In genomic region chr10:26374436-26375311, GRCm38 (mm10) we compare ENCODE assay signal across 8 mouse cellular contexts. TPM values are rescaled to one million over a fixed set of nuclear protein-coding genes. Genes with fewer than 3 reads are reported as not detected.
DNase-seq lines count a peak whose midpoint lies in the region; ATAC-seq and TF ChIP-seq lines count a peak whose summit lies in the region.

No protein-coding gene starts in this region.

- under 1% methylated on average over 82 of the region's 101 CpGs for WGBS in forebrain, embryonic 15.5 days
- WGBS in lung, embryonic 16.5 days: 0% methylated on average over 67 of the region's 101 CpGs

- H3K9me3 ChIP-seq in CH12.LX (replicated peaks; ENCODE audit: low read length): no peaks in the 10 kb centered on the region
- H3K9me3 ChIP-seq in forebrain, embryonic 15.5 days: no peaks in the 10 kb centered on the region
- H3K9me3 ChIP-seq in lung, embryonic 16.5 days (ENCODE audit: control insufficient read depth, low read length): no peaks in the 10 kb centered on the region

- H3K27me3 ChIP-seq in CH12.LX (replicated peaks): no peaks in the 10 kb centered on the region
- no peaks in the 10 kb centered on the region for H3K27me3 ChIP-seq in forebrain, embryonic 15.5 days
- H3K27me3 ChIP-seq in lung, embryonic 16.5 days (ENCODE audit: control insufficient read depth, insufficient read depth, low read depth, low read length): no peaks in the 10 kb centered on the region

- dilution Hi-C loops in CH12.LX (cut with MboI; ENCODE audit: extremely low pct_ligation_motif_present, extremely low pct_unique_long_range_greater_than_20kb, low sequenced_read_pairs): no loop called here

- H3K4me2 ChIP-seq in CH12.LX (ENCODE audit: insufficient read depth, low read depth, poor library complexity, severe bottlenecking): no peak overlapping the region
- peak overlapping the region; percentile 99 for H3K4me2 ChIP-seq in forebrain, embryonic 15.5 days (replicated peaks)
- H3K4me2 ChIP-seq in lung, embryonic 16.5 days (ENCODE audit: low read depth, low read length): peak overlapping the region; percentile 82

- H3K27ac ChIP-seq in CH12.LX (ENCODE audit: insufficient read depth, low read depth): peak overlapping the region; percentile 57
- H3K27ac ChIP-seq in forebrain, embryonic 15.5 days (replicated peaks): peak overlapping the region; percentile 95
- peak overlapping the region; percentile 79 for H3K27ac ChIP-seq in layer of hippocampus, adult 2 months
- H3K27ac ChIP-seq in lung, embryonic 16.5 days (ENCODE audit: low read length): peak overlapping the region; percentile 96

- H3K9ac ChIP-seq in CH12.LX (ENCODE audit: insufficient read depth, low read depth): peak overlapping the region; percentile 88
- peak overlapping the region; percentile 78 for H3K9ac ChIP-seq in forebrain, embryonic 15.5 days (replicated peaks)
- H3K9ac ChIP-seq in lung, embryonic 16.5 days (ENCODE audit: low read length): peak overlapping the region; percentile 91

- peak overlapping the region; percentile 78 to 96 (median 86) for H3K4me3 ChIP-seq in CH12.LX (replicated peaks in 1 of 3; ENCODE audit: low read depth in 2 of 3, low read length in 2 of 3, poor library complexity in 1 of 3)
- peak overlapping the region; percentile 88 for H3K4me3 ChIP-seq in forebrain, embryonic 15.5 days
- peak overlapping the region; percentile 78 for H3K4me3 ChIP-seq in layer of hippocampus, adult 2 months
- peak overlapping the region; percentile 94 for H3K4me3 ChIP-seq in lung, embryonic 16.5 days (ENCODE audit: low read length)

- TF ChIP-seq EP300 in CH12.LX (IDR thresholded peaks at IDR 0.05; ENCODE audit: low read length): no peak

- H3K36me3 ChIP-seq in CH12.LX (replicated peaks in 1 of 2; ENCODE audit: control insufficient read depth in 1 of 2, insufficient read depth in 1 of 2, low read length in 1 of 2): peaks cover 0 to 14% of the 10 kb centered on the region in 2 experiments
- no peaks in the 10 kb centered on the region for H3K36me3 ChIP-seq in forebrain, embryonic 15.5 days
- H3K36me3 ChIP-seq in lung, embryonic 16.5 days (ENCODE audit: control insufficient read depth, insufficient read depth, low read length): no peaks in the 10 kb centered on the region

- TF ChIP-seq POLR2A in CH12.LX (IDR thresholded peaks at IDR 0.05; ENCODE audit: low read depth, low read length): peak; percentile 18; the same call in 1 of the 2 replicates
- peak; percentile 13; the same call in 1 of the 2 replicates for TF ChIP-seq POLR2A in brain, embryonic 14.5 days (IDR thresholded peaks at IDR 0.05; ENCODE audit: borderline replicate concordance, extremely low read depth, insufficient read depth, insufficient read length, poor library complexity, severe bottlenecking)

- peaks cover 35% of the 10 kb centered on the region for H3K79me2 ChIP-seq in CH12.LX (replicated peaks; ENCODE audit: control insufficient read depth, extremely low read depth, insufficient read depth, poor library complexity, severe bottlenecking)

- TF ChIP-seq CTCF in CH12.LX (conservative IDR thresholded peaks at IDR 0.05 in 1 of 2, IDR thresholded peaks at IDR 0.05 in 1 of 2; ENCODE audit: low read depth in 2 of 2, low read length in 2 of 2): no peak
- no peak for TF ChIP-seq CTCF in brain, embryonic 14.5 days (IDR thresholded peaks at IDR 0.05; ENCODE audit: borderline replicate concordance, extremely low read depth, insufficient read depth, insufficient read length)
- no peak for TF ChIP-seq CTCF in layer of hippocampus, adult 2 months (conservative IDR thresholded peaks at IDR 0.05)

- peak; percentile 53 for ATAC-seq in forebrain, embryonic 15.5 days (replicated peaks)
- ATAC-seq in lung, embryonic 16.5 days (ENCODE audit: low read depth): peak; percentile 63

- intact Hi-C loops in heart, postnatal 25 days (cut with DNase I): loop anchor here (5.0 kb wide), 2 partner anchors 118 to 338 kb away; no protein-coding TSS in a partner anchor

- peak; percentile 37 for DNase-seq in CH12.LX (ENCODE audit: extremely low read depth)
- DNase-seq in brain, embryonic 14.5 days (ENCODE audit: low read depth): peak; percentile 83
- peak; percentile 11 for DNase-seq in heart, postnatal 25 days (ENCODE audit: low spot score)
- DNase-seq in layer of hippocampus, adult 2 months (ENCODE audit: low spot score in 2 of 2): peak; percentile 11 to 44
- DNase-seq in ovary, postnatal 14 days (ENCODE audit: low spot score): peak; percentile 48
- DNase-seq in thymus, postnatal 10 days (ENCODE audit: low spot score in 2 of 2): peak; percentile 45 to 46

- peaks cover 7 to 32% of the 10 kb centered on the region in 2 experiments for H3K4me1 ChIP-seq in CH12.LX (ENCODE audit: control insufficient read depth in 1 of 2, insufficient read depth in 2 of 2)
- H3K4me1 ChIP-seq in forebrain, embryonic 15.5 days: peaks cover 27% of the 10 kb centered on the region
- H3K4me1 ChIP-seq in lung, embryonic 16.5 days (replicated peaks; ENCODE audit: control insufficient read depth, insufficient read depth, low read length): peaks cover 5% of the 10 kb centered on the region

- TF ChIP-seq RAD21 in CH12.LX (IDR thresholded peaks at IDR 0.05; ENCODE audit: low read depth, low read length): no peak

- in situ Hi-C loops in CH12.LX (cut with MboI; ENCODE audit: low pct_ligation_motif_present, low pct_unique_long_range_greater_than_20kb, low sequenced_read_pairs): loop anchor here (5.0 to 25.0 kb wide), 2 partner anchors 323 to 513 kb away; no protein-coding TSS in a partner anchor

TF ChIP-seq in CH12.LX, 34 proteins besides CTCF, POLR2A, EP300 and RAD21:
- TF ChIP-seq ZMIZ1 (IDR thresholded peaks at IDR 0.05; ENCODE audit: low read depth, low read length) (no peak), HCFC1 (IDR thresholded peaks at IDR 0.05; ENCODE audit: low read depth, low read length) (no peak), MYC (IDR thresholded peaks at IDR 0.05; ENCODE audit: low read depth, low read length) (no peak), MAX (IDR thresholded peaks at IDR 0.05; ENCODE audit: low read length) (no peak), IRF4 (IDR thresholded peaks at IDR 0.05; ENCODE audit: low read depth, low read length) (no peak), MEF2A (IDR thresholded peaks at IDR 0.05; ENCODE audit: borderline replicate concordance, low read depth, low read length) (no peak), JUN (IDR thresholded peaks at IDR 0.05; ENCODE audit: insufficient read depth, low read depth, low read length) (no peak), CHD2 (IDR thresholded peaks at IDR 0.05; ENCODE audit: low read length) (no peak), MAZ (IDR thresholded peaks at IDR 0.05; ENCODE audit: low read depth, low read length) (no peak), ZNF384 (IDR thresholded peaks at IDR 0.05; ENCODE audit: low read depth, low read length) (0 out of 2 replicates have a peak, but pooled peaks have one; percentile 59), E2F4 (IDR thresholded peaks at IDR 0.05; ENCODE audit: insufficient replicate concordance, low read depth, low read length) (no peak), NRF1 (IDR thresholded peaks at IDR 0.05; ENCODE audit: low read depth, low read length) (no peak), ZC3H11A (IDR thresholded peaks at IDR 0.05; ENCODE audit: low read depth, low read length) (no peak), PAX5 (IDR thresholded peaks at IDR 0.05; ENCODE audit: low read length) (no peak), BHLHE40 (IDR thresholded peaks at IDR 0.05; ENCODE audit: low read depth, low read length) (no peak), MXI1 (IDR thresholded peaks at IDR 0.05; ENCODE audit: low read depth, low read length) (0 out of 2 replicates have a peak, but pooled peaks have one; percentile 5), UBTF (IDR thresholded peaks at IDR 0.05; ENCODE audit: low read depth, low read length) (0 out of 2 replicates have a peak, but pooled peaks have one; percentile 58), CHD1 (IDR thresholded peaks at IDR 0.05; ENCODE audit: low read depth, low read length) (no peak), TBP (conservative IDR thresholded peaks at IDR 0.05; ENCODE audit: low read depth, low read length) (no peak), USF2 (conservative IDR thresholded peaks at IDR 0.05; ENCODE audit: low read depth, low read length) (no peak), JUND (conservative IDR thresholded peaks at IDR 0.05; ENCODE audit: low read depth, low read length) (no peak), GABPA (IDR thresholded peaks at IDR 0.05; ENCODE audit: insufficient replicate concordance, low read depth, low read length) (no peak), NELFE (IDR thresholded peaks at IDR 0.05; ENCODE audit: low read depth, low read length) (no peak), SIN3A (IDR thresholded peaks at IDR 0.05; ENCODE audit: low read length) (0 out of 2 replicates have a peak, but pooled peaks have one; percentile 21), USF1 (IDR thresholded peaks at IDR 0.05; ENCODE audit: low read depth, low read length) (no peak), MAFK (IDR thresholded peaks at IDR 0.05; ENCODE audit: insufficient replicate concordance, low read length) (no peak), TCF12 (IDR thresholded peaks at IDR 0.05; ENCODE audit: low read depth, low read length) (peak; percentile 20; the same call in 1 of the 2 replicates), KAT2A (IDR thresholded peaks at IDR 0.05; ENCODE audit: insufficient replicate concordance, low read length) (no peak), SMC3 (IDR thresholded peaks at IDR 0.05; ENCODE audit: low read depth, low read length) (no peak), ELF1 (IDR thresholded peaks at IDR 0.05; ENCODE audit: low read depth, low read length) (no peak), ZKSCAN1 (IDR thresholded peaks at IDR 0.05; ENCODE audit: borderline replicate concordance, low read depth, low read length) (no peak), RCOR1 (conservative IDR thresholded peaks at IDR 0.05; ENCODE audit: low read depth, low read length) (no peak), POLR2AphosphoS2 (IDR thresholded peaks at IDR 0.05; ENCODE audit: low read depth, low read length) (no peak), ETS1 (conservative IDR thresholded peaks at IDR 0.05; ENCODE audit: low read depth, low read length) (no peak)

RNA-seq across cellular contexts. Expression of gene L3mbtl3, which starts 1.1 kb away (rescaled TPM):
- total RNA-seq in CH12.LX (2012; rRNA removed): 11.8 and 12.7 TPM in 2 replicates
- total RNA-seq in CH12.LX (2014; rRNA removed): 19.5 and 23.4 TPM in 2 replicates
- 15.9 and 18.0 TPM in 2 replicates for polyA plus RNA-seq in CH12.LX (2012; ENCODE audit: insufficient read length, low read depth)
- 27.8 and 37.8 TPM in 2 replicates for polyA plus RNA-seq in brain, embryonic 14.5 days (2012; rRNA removed)
- 24.9 and 26.6 TPM in 2 replicates for polyA plus RNA-seq in forebrain, embryonic 15.5 days (2015; fragmentation: Nextera tagmentation; extraction: Ambion mirVana)
- 1 to 10 TPM; 6.7 to 8.2 TPM for total RNA-seq in heart, postnatal 25 days (2021)
- 10 to 100 TPM; 18.3 to 19.0 TPM for total RNA-seq in layer of hippocampus, adult 2 months (2021)
- polyA plus RNA-seq in lung, embryonic 16.5 days (2015; fragmentation: Nextera tagmentation; extraction: Ambion mirVana): 12.6 and 13.5 TPM in 2 replicates

Comparison
In these comparisons a context has a peak if more than half of its experiments do, and no peak if none do; other contexts are left out.
1. Peak in every context shown above with its lines: DNase-seq, ATAC-seq, H3K4me3 ChIP-seq and H3K27ac ChIP-seq.
2. DNase-seq: peak in every context shown above with its lines; median percentile 83 in brain, embryonic 14.5 days; 48 in ovary, postnatal 14 days; 46 in thymus, postnatal 10 days; 37 in CH12.LX; 28 in layer of hippocampus, adult 2 months; 11 in heart, postnatal 25 days.